Mouse (Mus musculus): ENCODE measurements around the gene Lrmda. TPM values are rescaled to one million over a fixed set of nuclear protein-coding genes. Genes with fewer than 3 reads are reported as not detected.

Lrmda gene
- polyA plus RNA-seq, 1 experiment from 2014 or later, result not detected

DNA sequence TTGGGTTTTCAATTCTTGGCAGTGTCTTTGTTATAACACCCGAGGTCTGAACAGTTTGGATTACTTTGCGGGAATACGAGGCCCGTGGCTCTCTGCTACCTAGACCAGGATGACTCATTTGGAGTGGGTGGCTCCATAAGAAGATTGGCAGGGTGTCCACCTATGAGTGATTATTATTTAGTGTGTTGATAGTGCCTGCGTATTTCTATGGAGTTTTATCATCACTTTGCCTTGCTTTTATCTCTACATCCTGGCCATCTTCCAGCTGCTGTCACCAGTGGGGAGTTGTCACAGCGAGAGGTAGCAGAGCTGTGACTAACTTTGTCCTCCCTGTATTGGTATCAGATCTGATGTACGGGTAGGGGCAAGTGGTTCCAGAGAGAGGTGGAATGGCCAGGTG, 393.7 kb downstream of the Lrmda start:
- Histone ChIP-seq H3K9me3 (ENCODE audit: control insufficient read depth, low read length) (no peaks in the 10 kb centered on the region), H3K27ac (ENCODE audit: low read depth, low read length) (no peak overlapping the region)
- no peak for ATAC-seq (replicated peaks; ENCODE audit: low FRiP score)

DNA sequence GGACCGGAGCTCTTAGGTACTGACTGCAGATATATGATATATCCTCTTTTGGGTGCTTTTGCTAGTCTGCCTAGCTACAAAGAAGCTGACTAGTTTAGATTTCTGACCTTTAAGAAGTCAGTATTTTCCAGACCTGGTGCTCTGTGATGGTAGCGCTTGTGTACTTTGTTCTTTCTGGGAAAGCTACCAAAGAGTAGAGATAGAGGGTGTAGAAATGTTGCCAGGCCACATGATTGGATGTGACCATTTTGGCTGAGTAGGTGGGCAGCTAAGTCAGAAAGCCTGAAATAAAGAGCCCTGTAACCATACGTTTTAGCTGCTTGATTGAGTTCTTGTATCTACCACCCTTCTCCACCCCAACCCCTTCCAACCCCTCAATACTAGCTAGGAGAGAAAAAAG, 398.2 kb downstream of the Lrmda start:
- 86% methylated on average over 3 of the region's 3 CpGs for WGBS
- H3K9ac ChIP-seq (ENCODE audit: low read length), result no peak overlapping the region
- peaks cover under 1% of the 10 kb centered on the region for H3K27me3 ChIP-seq (ENCODE audit: control insufficient read depth, insufficient read depth, low read length)
- no peaks in the 10 kb centered on the region for H3K4me1 ChIP-seq (replicated peaks; ENCODE audit: control insufficient read depth, insufficient read depth, low read length)
- no peak overlapping the region for H3K27ac ChIP-seq (ENCODE audit: low read depth, low read length)
- H3K4me3 ChIP-seq (ENCODE audit: low read depth, low read length), result no peak overlapping the region
- DNase-seq (ENCODE audit: low spot score) (no peak), ATAC-seq (replicated peaks; ENCODE audit: low FRiP score) (no peak)
- no peaks in the 10 kb centered on the region for H3K9me3 ChIP-seq (ENCODE audit: control insufficient read depth, low read length)
- H3K4me2 ChIP-seq (ENCODE audit: low read depth, low read length, severe bottlenecking), result no peak overlapping the region
- H3K36me3 ChIP-seq (ENCODE audit: control insufficient read depth, insufficient read depth, low read length), result no peaks in the 10 kb centered on the region

More for the DNA sequence above, 393.7 kb downstream of the Lrmda start:
- H3K4me3 ChIP-seq (ENCODE audit: low read depth, low read length), result no peak overlapping the region
- no peaks in the 10 kb centered on the region for H3K36me3 ChIP-seq (ENCODE audit: control insufficient read depth, insufficient read depth, low read length)
- DNase-seq (ENCODE audit: low spot score), result no peak
- H3K4me2 ChIP-seq (ENCODE audit: low read depth, low read length, severe bottlenecking), result no peak overlapping the region
- no peak overlapping the region for H3K9ac ChIP-seq (ENCODE audit: low read length)
- no peaks in the 10 kb centered on the region for H3K4me1 ChIP-seq (replicated peaks; ENCODE audit: control insufficient read depth, insufficient read depth, low read length)
- WGBS, result 89% methylated on average over 7 of the region's 7 CpGs
- H3K27me3 ChIP-seq (ENCODE audit: control insufficient read depth, insufficient read depth, low read length), result no peaks in the 10 kb centered on the region; the same call in 1 of the 2 replicates

DNA sequence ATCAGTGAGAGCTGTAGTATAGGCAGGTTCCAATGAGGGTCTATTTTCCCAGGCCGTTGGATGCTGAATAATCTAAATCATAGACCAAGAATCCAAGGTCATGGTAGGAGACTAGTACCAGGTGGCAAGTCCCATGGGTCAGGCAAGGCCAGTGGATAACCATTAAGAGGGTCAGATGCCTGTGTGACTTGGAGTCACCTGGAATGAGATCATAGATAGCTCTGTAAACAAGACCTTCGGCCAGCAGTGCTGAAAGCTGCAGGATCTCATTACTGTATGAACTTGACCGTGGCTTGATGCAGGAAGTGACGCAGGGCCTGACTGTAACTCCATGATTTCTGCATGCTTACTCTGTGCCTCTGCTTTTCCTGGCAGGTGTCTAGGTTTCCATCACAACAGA, 402.2 kb downstream of the Lrmda start:
- Histone ChIP-seq H3K27me3 (ENCODE audit: control insufficient read depth, insufficient read depth, low read length) (peaks cover 4% of the 10 kb centered on the region), H3K36me3 (ENCODE audit: control insufficient read depth, insufficient read depth, low read length) (no peaks in the 10 kb centered on the region), H3K4me1 (replicated peaks; ENCODE audit: control insufficient read depth, insufficient read depth, low read length) (no peaks in the 10 kb centered on the region), H3K4me3 (ENCODE audit: low read depth, low read length) (no peak overlapping the region), H3K9me3 (ENCODE audit: control insufficient read depth, low read length) (no peaks in the 10 kb centered on the region), H3K9ac (ENCODE audit: low read length) (no peak overlapping the region), H3K4me2 (ENCODE audit: low read depth, low read length, severe bottlenecking) (no peak overlapping the region), H3K27ac (ENCODE audit: low read depth, low read length) (no peak overlapping the region)
- no peak for ATAC-seq (replicated peaks; ENCODE audit: low FRiP score)
- DNase-seq (ENCODE audit: low spot score), result no peak
- 83% methylated on average over 4 of the region's 4 CpGs for WGBS

DNA sequence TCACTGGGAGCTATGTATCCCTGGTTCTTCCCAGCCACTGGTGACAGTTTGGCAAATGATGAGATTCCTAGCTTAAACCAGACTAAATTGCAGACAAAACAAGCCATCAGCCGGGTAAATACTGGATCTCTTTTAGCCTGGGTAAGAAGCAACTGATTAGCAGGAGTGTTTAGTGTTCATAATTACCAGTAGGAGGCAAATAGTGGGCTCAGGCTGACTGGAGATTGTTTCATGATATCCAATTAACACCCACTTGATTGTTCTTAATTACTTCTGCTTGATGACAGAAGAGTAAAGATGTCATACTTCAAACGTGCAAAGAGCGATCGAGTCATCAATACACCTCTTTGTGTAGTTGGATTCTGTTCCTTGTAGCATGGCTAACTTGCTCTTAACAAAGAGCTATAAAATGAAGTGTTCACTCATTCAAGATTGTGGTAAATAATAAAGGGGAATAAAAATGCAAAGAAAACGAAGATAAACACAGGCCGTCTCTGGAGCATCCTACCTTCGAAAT, 405.6 kb downstream of the Lrmda start:
- Histone ChIP-seq H3K9ac (ENCODE audit: low read length) (no peak overlapping the region), H3K4me1 (replicated peaks; ENCODE audit: control insufficient read depth, insufficient read depth, low read length) (no peaks in the 10 kb centered on the region), H3K27ac (ENCODE audit: low read depth, low read length) (no peak overlapping the region), H3K9me3 (ENCODE audit: control insufficient read depth, low read length) (no peaks in the 10 kb centered on the region), H3K4me2 (ENCODE audit: low read depth, low read length, severe bottlenecking) (no peak overlapping the region), H3K4me3 (ENCODE audit: low read depth, low read length) (no peak overlapping the region), H3K36me3 (ENCODE audit: control insufficient read depth, insufficient read depth, low read length) (no peaks in the 10 kb centered on the region), H3K27me3 (ENCODE audit: control insufficient read depth, insufficient read depth, low read length) (peaks cover 10% of the 10 kb centered on the region)
- peak; percentile 71 for ATAC-seq (replicated peaks; ENCODE audit: low FRiP score)
- 46% methylated on average over 7 of the region's 7 CpGs for WGBS
- DNase-seq (ENCODE audit: low spot score), result no peak

DNA sequence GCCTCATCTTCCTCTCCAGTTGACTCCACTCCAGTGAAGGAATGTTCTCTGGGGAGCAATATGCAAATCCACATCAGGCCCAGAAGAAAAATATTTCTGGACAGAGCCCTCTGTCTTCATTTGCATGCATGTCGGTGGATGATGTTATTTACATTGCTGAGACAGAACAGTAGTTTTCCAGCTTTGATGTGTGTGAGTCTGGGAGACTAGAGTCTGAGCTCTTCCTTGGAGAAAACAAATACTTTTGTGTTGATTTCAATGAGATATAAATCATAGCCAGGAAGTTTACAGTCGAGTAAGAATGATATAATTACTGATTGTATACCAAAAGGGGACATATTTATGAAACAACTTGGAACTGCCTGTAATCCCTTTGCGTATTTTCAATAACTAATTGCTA, 415.9 kb downstream of the Lrmda start:
- no peak overlapping the region for H3K4me3 ChIP-seq (ENCODE audit: low read depth, low read length)
- no peaks in the 10 kb centered on the region; the same call in 1 of the 2 replicates for H3K4me1 ChIP-seq (replicated peaks; ENCODE audit: control insufficient read depth, insufficient read depth, low read length)
- no peak for DNase-seq (ENCODE audit: low spot score)
- WGBS, result 73% methylated on average over 3 of the region's 3 CpGs
- no peaks in the 10 kb centered on the region for H3K9me3 ChIP-seq (ENCODE audit: control insufficient read depth, low read length)
- peaks cover 10% of the 10 kb centered on the region for H3K27me3 ChIP-seq (ENCODE audit: control insufficient read depth, insufficient read depth, low read length)
- no peak overlapping the region for H3K4me2 ChIP-seq (ENCODE audit: low read depth, low read length, severe bottlenecking)
- no peaks in the 10 kb centered on the region for H3K36me3 ChIP-seq (ENCODE audit: control insufficient read depth, insufficient read depth, low read length)
- H3K9ac ChIP-seq (ENCODE audit: low read length), result no peak overlapping the region
- H3K27ac ChIP-seq (ENCODE audit: low read depth, low read length), result no peak overlapping the region
- ATAC-seq (replicated peaks; ENCODE audit: low FRiP score), result no peak

DNA sequence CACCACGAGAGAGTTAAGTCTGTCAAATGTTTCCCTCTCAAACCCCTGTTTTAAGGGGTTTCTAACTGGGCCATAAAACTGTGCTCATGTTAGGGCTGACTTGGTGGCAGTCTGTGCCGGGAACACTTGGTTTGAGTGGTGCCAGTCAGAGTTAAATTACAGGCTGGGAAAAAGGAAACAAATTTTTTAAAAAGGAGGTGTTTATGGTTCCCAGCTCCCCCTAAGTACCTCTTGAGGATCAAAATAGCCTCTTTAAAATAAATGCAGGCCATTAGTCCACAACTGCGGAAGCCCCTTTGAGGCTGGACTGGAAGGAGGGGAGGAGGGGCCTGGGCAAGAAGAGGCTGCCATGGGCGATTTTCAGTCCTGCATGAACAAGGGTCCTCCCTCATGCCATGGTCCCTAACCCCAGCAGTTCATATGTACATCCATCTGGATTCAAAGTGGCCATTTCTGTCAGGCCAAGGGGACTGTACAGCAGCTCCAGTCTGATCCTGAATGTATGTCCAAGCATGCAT, 416.4 kb downstream of the Lrmda start:
- no peaks in the 10 kb centered on the region for H3K36me3 ChIP-seq (ENCODE audit: control insufficient read depth, insufficient read depth, low read length)
- WGBS, result 60% methylated on average over 4 of the region's 4 CpGs
- H3K4me1 ChIP-seq (replicated peaks; ENCODE audit: control insufficient read depth, insufficient read depth, low read length), result peaks cover 3% of the 10 kb centered on the region; the same call in 1 of the 2 replicates
- H3K27me3 ChIP-seq (ENCODE audit: control insufficient read depth, insufficient read depth, low read length), result peaks cover 10% of the 10 kb centered on the region
- H3K4me2 ChIP-seq (ENCODE audit: low read depth, low read length, severe bottlenecking), result no peak overlapping the region
- ATAC-seq (replicated peaks; ENCODE audit: low FRiP score) (no peak), DNase-seq (ENCODE audit: low spot score) (no peak)
- no peaks in the 10 kb centered on the region for H3K9me3 ChIP-seq (ENCODE audit: control insufficient read depth, low read length)
- no peak overlapping the region for H3K9ac ChIP-seq (ENCODE audit: low read length)
- no peak overlapping the region for H3K4me3 ChIP-seq (ENCODE audit: low read depth, low read length)
- no peak overlapping the region for H3K27ac ChIP-seq (ENCODE audit: low read depth, low read length)

DNA sequence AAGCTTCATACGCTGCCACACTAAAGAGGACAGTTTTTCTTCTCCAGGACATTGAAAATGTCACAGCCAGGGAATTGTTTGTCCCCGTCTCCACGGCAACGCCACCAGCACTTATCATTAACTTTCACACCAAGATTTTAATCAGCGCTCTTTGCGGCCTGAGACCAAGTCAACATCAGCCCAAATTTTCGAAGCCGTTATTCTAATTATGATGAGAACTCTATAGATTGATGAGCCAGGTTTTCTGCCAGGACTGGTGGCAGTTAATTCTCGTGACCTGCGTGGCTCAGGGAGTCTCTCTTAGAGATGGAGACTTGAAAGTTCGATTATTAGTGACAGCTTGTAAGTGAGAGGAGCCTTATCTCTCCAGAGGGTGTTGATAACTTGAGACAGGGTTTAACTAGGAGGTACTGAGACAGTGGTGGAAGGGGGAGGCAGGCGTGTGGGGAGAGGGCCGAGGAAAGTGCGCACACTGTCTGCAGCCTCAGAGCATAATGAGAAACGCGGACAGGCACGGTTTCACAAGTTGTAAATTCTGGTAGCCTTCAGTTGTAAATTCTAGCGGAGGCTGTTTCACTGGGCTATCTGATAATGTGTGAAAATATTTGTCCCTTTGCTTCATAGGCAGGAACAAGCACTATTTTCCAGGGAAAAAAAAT, 421.0 kb downstream of the Lrmda start:
- H3K4me2 ChIP-seq (ENCODE audit: low read depth, low read length, severe bottlenecking), result no peak overlapping the region
- 26% methylated on average over 18 of the region's 18 CpGs for WGBS
- H3K4me3 ChIP-seq (ENCODE audit: low read depth, low read length), result no peak overlapping the region
- peaks cover 12% of the 10 kb centered on the region for H3K27me3 ChIP-seq (ENCODE audit: control insufficient read depth, insufficient read depth, low read length)
- no peaks in the 10 kb centered on the region for H3K9me3 ChIP-seq (ENCODE audit: control insufficient read depth, low read length)
- H3K4me1 ChIP-seq (replicated peaks; ENCODE audit: control insufficient read depth, insufficient read depth, low read length), result peaks cover 5% of the 10 kb centered on the region; the same call in 1 of the 2 replicates
- no peak overlapping the region for H3K27ac ChIP-seq (ENCODE audit: low read depth, low read length)
- H3K9ac ChIP-seq (ENCODE audit: low read length), result no peak overlapping the region
- ATAC-seq (replicated peaks; ENCODE audit: low FRiP score) (peak; percentile 60; the same call in 1 of the 2 replicates), DNase-seq (ENCODE audit: low spot score) (peak; percentile 62)
- no peaks in the 10 kb centered on the region for H3K36me3 ChIP-seq (ENCODE audit: control insufficient read depth, insufficient read depth, low read length)

DNA sequence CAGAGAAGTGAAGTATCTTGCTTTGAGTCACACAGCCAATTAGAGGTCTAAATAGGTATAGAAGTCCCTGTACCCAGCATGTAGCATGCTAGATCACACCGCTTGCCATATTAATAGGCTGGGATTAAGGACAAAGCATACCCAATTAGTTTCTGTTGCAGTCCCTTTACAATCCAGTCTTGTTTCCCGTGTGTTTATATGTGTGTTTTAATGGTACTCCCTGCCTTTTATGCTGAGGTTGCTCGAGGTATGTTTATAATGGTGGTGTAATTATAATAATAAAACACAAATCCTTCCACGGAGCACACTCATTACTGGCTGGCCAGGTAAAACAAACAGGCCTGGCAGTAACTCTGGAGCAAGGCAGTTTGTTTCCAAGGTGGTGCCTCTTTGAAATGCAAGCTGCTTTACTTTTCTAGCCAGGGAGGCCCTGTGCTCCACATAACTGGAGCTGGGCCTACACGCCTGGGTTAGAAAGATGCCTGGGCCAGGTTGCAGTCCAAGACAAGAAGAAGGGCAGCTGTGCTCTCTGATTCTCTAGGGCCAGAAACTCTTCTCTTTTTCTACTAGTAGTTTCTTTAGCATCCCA, 422.4 kb downstream of the Lrmda start:
- Histone ChIP-seq H3K27ac (ENCODE audit: low read depth, low read length) (no peak overlapping the region), H3K4me1 (replicated peaks; ENCODE audit: control insufficient read depth, insufficient read depth, low read length) (peaks cover 5% of the 10 kb centered on the region; the same call in 1 of the 2 replicates), H3K36me3 (ENCODE audit: control insufficient read depth, insufficient read depth, low read length) (no peaks in the 10 kb centered on the region), H3K4me3 (ENCODE audit: low read depth, low read length) (no peak overlapping the region), H3K27me3 (ENCODE audit: control insufficient read depth, insufficient read depth, low read length) (peaks cover 10% of the 10 kb centered on the region), H3K9me3 (ENCODE audit: control insufficient read depth, low read length) (no peaks in the 10 kb centered on the region), H3K9ac (ENCODE audit: low read length) (no peak overlapping the region), H3K4me2 (ENCODE audit: low read depth, low read length, severe bottlenecking) (no peak overlapping the region)
- ATAC-seq (replicated peaks; ENCODE audit: low FRiP score) (peak; percentile 60; the same call in 1 of the 2 replicates), DNase-seq (ENCODE audit: low spot score) (no peak)
- WGBS, result 39% methylated on average over 5 of the region's 5 CpGs
